Mouse (Mus musculus): ENCODE measurements around the gene Tecr.

- no peak for TF ChIP-seq SMC3 (IDR thresholded peaks at IDR 0.05; ENCODE audit: low read depth, low read length)
- no peak for TF ChIP-seq ZC3H11A (IDR thresholded peaks at IDR 0.05; ENCODE audit: low read depth, low read length)
- no peak for TF ChIP-seq CTCF (IDR thresholded peaks at IDR 0.05 in 2 of 3, conservative IDR thresholded peaks at IDR 0.05 in 1 of 3; ENCODE audit: control insufficient read depth in 1 of 3, insufficient read depth in 1 of 3, low read depth in 2 of 3, low read length in 3 of 3, poor library complexity in 1 of 3, severe bottlenecking in 1 of 3)
- TF ChIP-seq POLR2A (IDR thresholded peaks at IDR 0.05; ENCODE audit: control insufficient read depth in 1 of 2, insufficient read depth in 1 of 2, low read depth in 1 of 2, low read length in 2 of 2, poor library complexity in 1 of 2): 0 out of 4 replicates have a peak, but pooled peaks of 1 of the 2 experiments have one; percentile 4
- TF ChIP-seq POLR2AphosphoS5 (IDR thresholded peaks at IDR 0.05; ENCODE audit: borderline replicate concordance, low read depth, low read length): no peak
- TF ChIP-seq TBP (IDR thresholded peaks at IDR 0.05; ENCODE audit: low read depth, low read length): peak; percentile 27; the same call in 1 of the 2 replicates
- no peak for TF ChIP-seq TAL1 (IDR thresholded peaks at IDR 0.05; ENCODE audit: low read length)
- TF ChIP-seq KAT2A (conservative IDR thresholded peaks at IDR 0.05; ENCODE audit: low read depth, low read length): no peak
- no peak for TF ChIP-seq MAFK (IDR thresholded peaks at IDR 0.05; ENCODE audit: borderline replicate concordance, low read depth, low read length)
- no peak for TF ChIP-seq EP300 (IDR thresholded peaks at IDR 0.05; ENCODE audit: low read depth in 1 of 2, low read length in 2 of 2)
- TF ChIP-seq NRF1 (IDR thresholded peaks at IDR 0.05; ENCODE audit: insufficient read depth, low read depth, low read length, poor library complexity, severe bottlenecking): no peak
Measured at GRCm38 (mm10) chr8:83599814-83600213, 8.0 kb downstream of the Tecr start.
